Mouse (Mus musculus) limb, embryonic 11.5 days (tissue): ENCODE data around the gene Apba2. TPM values are rescaled to one million over a fixed set of nuclear protein-coding genes. Genes with fewer than 3 reads are reported as not detected.

Experiments
- ATAC-seq: fragments of 200-750 bp; cut with Nextera tagmentation; 2 replicates; pipeline ENCODE4 v1.8.0; 2017; ENCODE audit warnings: low read depth; ENCODE audit not compliant: insufficient number of reproducible peaks, low FRiP score, low TSS enrichment
- DNase-seq: peaks from one replicate; pipeline ENCODE4 v3.0.0-alpha.2; 2015; ENCODE audit warnings: low spot score
- H3K27ac ChIP-seq: fragments of 300-500 bp; sonication (generic); replicated peaks from 2 replicates; pipeline ENCODE4 v1.5.1; 2014; ENCODE audit warnings: low read depth, mild to moderate bottlenecking, low read length
- H3K27me3 ChIP-seq: fragments of 300-500 bp; sonication (generic); 2 replicates; pipeline ENCODE4 v1.6.1; 2014; ENCODE audit warnings: mild to moderate bottlenecking, low read length, mixed read lengths; ENCODE audit not compliant: control insufficient read depth, insufficient read depth
- H3K36me3 ChIP-seq: fragments of 300-500 bp; sonication (generic); 2 replicates; pipeline ENCODE4 v1.6.1; 2014; ENCODE audit warnings: mild to moderate bottlenecking, low read length, moderate library complexity, mixed read lengths; ENCODE audit not compliant: control insufficient read depth, insufficient read depth
- H3K4me1 ChIP-seq: fragments of 300-500 bp; sonication (generic); 2 replicates; pipeline ENCODE4 v1.6.1; 2014; ENCODE audit warnings: low read length, mixed read lengths; ENCODE audit not compliant: control insufficient read depth, insufficient read depth
- H3K4me2 ChIP-seq: fragments of 300-500 bp; sonication (generic); 2 replicates; pipeline ENCODE4 v1.6.1; 2014; ENCODE audit warnings: low read depth, mild to moderate bottlenecking, moderate library complexity; ENCODE audit not compliant: severe bottlenecking
- H3K4me3 ChIP-seq: fragments of 300-500 bp; sonication (generic); 2 replicates; pipeline ENCODE4 v1.5.1; 2014; ENCODE audit warnings: low read depth, low read length
- H3K9ac ChIP-seq: fragments of 300-500 bp; sonication (generic); 2 replicates; pipeline ENCODE4 v1.6.1; 2014; ENCODE audit warnings: mild to moderate bottlenecking, low read length
- H3K9me3 ChIP-seq: fragments of 300-500 bp; sonication (generic); 2 replicates; pipeline ENCODE4 v1.6.1; 2016; ENCODE audit warnings: low read length; ENCODE audit not compliant: control insufficient read depth
- WGBS: fragments of 180-500 bp; shearing (Covaris S2); extraction: QIAGEN DNeasy Blood & Tissue Kit; methylation state at CpG from one replicate; pipeline ENCODE4 v1.1.7; 2014; 5-methylcytosine and 5-hydroxymethylcytosine counted together
- polyA plus RNA-seq: library from polyadenylated mRNA; unstranded; fragments of >200 nt; fragmentation: Nextera tagmentation; extraction: Ambion mirVana; gene quantifications from 2 replicates; pipeline ENCODE4 v1.2.1, GENCODE M21; 2014

The Apba2 gene
- polyA plus RNA-seq, 1 experiment from 2014 or later, result 6.3 TPM

DNA sequence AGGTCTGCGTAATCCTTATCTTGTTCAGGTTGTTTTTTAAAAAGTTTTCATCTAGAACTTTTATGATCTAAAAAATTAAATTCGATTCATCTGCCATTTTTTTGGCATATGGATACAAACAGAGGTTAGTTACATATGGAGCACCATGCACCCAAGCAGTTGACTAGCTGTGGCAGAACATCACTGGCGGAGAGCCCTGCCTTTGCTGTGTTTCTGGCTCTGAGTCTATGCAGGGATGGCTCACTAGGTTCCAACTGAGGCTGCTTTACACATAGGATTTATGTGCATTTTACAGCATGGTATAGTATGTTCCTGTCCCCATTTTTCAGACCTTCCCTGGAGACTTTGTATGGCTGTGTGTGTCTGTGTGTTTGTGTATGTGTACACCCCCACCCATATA, 221.8 kb downstream of the Apba2 start:
- no peak overlapping the region for H3K4me3 ChIP-seq
- 88% methylated on average over 3 of the region's 3 CpGs for WGBS
- no peak for ATAC-seq
- no peaks in the 10 kb centered on the region for H3K36me3 ChIP-seq
- no peak overlapping the region for H3K27ac ChIP-seq
- no peaks in the 10 kb centered on the region for H3K9me3 ChIP-seq
- H3K4me2 ChIP-seq, result no peak overlapping the region
- H3K27me3 ChIP-seq, result no peaks in the 10 kb centered on the region
- H3K9ac ChIP-seq, result no peak overlapping the region
- DNase-seq, result no peak
- H3K4me1 ChIP-seq, result no peaks in the 10 kb centered on the region

GRCm38 (mm10) chr7:64724409-64724808, 222.9 kb downstream of the Apba2 start:
- no peak overlapping the region for H3K4me3 ChIP-seq
- 93% methylated on average over 1 of the region's 1 CpGs for WGBS
- no peaks in the 10 kb centered on the region for H3K9me3 ChIP-seq
- no peaks in the 10 kb centered on the region for H3K36me3 ChIP-seq
- H3K9ac ChIP-seq, result no peak overlapping the region
- H3K4me2 ChIP-seq, result no peak overlapping the region
- DNase-seq, result no peak
- H3K4me1 ChIP-seq, result no peaks in the 10 kb centered on the region
- H3K27ac ChIP-seq, result no peak overlapping the region
- no peaks in the 10 kb centered on the region for H3K27me3 ChIP-seq
- no peak for ATAC-seq

DNA sequence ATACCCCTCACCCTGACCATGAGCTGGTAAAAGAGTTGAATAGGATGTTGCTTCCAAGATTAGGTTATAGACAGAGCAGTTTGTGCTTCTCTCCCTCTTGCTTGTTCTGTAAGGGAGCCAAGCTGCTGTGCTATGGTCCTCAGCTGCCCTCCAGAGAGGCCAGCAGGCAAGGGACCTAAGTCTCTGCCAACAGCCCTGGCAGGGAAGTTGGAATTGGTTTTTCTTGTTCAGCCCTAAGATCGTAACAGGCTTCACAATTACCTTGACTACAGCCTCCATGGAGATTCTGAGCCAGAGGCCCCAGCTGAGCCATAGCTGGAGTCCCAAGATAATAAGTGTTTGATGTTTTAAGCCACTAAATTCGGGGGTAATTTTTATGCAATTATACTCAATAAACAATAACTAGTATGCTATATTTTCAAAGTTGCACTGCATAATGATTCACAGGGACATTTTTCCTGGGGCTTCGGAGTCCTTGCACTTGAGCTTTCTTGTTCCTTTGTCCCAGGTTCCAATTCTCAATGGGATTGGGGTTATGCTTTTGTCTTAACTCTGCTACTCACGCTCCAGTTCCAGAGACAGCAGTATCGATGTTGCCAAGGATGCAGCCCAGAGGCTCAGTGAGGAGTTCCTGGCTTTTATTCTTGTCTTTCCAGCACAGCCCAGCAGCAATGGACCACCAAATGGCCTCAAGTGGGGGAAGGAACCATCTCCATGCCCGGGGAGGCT, 224.6 kb downstream of the Apba2 start:
- no peak for DNase-seq
- H3K4me2 ChIP-seq, result no peak overlapping the region
- no peak overlapping the region for H3K4me3 ChIP-seq
- H3K9me3 ChIP-seq, result no peaks in the 10 kb centered on the region
- WGBS, result 82% methylated on average over 6 of the region's 6 CpGs
- no peaks in the 10 kb centered on the region for H3K4me1 ChIP-seq
- no peak overlapping the region for H3K27ac ChIP-seq
- H3K36me3 ChIP-seq, result no peaks in the 10 kb centered on the region
- no peaks in the 10 kb centered on the region for H3K27me3 ChIP-seq
- H3K9ac ChIP-seq, result no peak overlapping the region
- ATAC-seq, result no peak

- Histone ChIP-seq H3K9me3 (no peaks in the 10 kb centered on the region), H3K27me3 (no peaks in the 10 kb centered on the region), H3K9ac (no peak overlapping the region), H3K4me1 (no peaks in the 10 kb centered on the region), H3K4me2 (no peak overlapping the region), H3K4me3 (no peak overlapping the region), H3K27ac (no peak overlapping the region), H3K36me3 (no peaks in the 10 kb centered on the region)
- WGBS, result 82% methylated on average over 5 of the region's 5 CpGs
- no peak for ATAC-seq
- no peak for DNase-seq
Measured at GRCm38 (mm10) chr7:64728181-64728591, 226.7 kb downstream of the Apba2 start.

DNA sequence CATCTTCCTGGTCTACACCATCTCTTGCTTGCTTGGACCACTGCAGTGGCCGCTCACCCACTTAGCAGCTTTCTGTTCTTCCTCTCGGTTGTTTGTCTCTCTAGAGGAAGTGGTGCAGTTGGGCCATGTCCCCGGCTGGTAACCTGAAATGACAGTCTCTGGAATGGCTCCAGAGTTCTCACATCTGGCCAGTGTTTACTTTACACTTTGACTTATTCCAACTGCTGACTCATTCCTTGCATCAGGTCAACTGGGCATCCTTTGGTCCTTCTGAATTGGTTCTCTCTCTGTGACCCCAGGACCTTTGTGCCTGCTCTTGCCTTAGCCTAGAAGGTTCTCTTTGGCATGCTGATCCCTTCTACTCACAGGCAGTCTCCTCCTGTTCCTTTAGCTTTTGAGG, 227.3 kb downstream of the Apba2 start:
- DNase-seq (no peak), ATAC-seq (no peak)
- H3K9me3 ChIP-seq, result no peaks in the 10 kb centered on the region
- no peaks in the 10 kb centered on the region for H3K4me1 ChIP-seq
- 83% methylated on average over 3 of the region's 3 CpGs for WGBS
- no peaks in the 10 kb centered on the region for H3K27me3 ChIP-seq
- no peak overlapping the region for H3K4me3 ChIP-seq
- H3K9ac ChIP-seq, result no peak overlapping the region
- no peaks in the 10 kb centered on the region for H3K36me3 ChIP-seq
- no peak overlapping the region for H3K27ac ChIP-seq
- H3K4me2 ChIP-seq, result no peak overlapping the region

DNA sequence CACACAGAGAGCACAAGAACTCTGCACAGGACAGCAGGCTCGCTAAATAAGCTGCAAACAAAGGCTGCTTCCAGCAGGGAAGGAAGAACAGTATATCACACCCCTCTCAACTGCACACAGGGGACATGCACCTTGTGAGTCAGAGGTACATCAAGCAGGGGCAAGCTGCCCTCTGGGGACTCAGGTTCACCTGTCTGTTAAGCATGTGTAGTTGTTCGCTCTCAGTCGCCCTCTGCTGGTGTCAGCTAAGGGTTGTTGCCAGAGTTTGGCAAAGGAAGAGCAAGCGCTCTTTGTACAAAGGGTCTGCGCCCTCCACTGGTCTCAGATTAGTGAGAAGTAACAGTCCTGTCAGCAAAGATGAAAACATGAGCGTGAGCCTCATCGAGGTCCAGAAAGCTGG, 228.3 kb downstream of the Apba2 start:
- 30% methylated on average over 7 of the region's 7 CpGs for WGBS
- H3K4me2 ChIP-seq, result no peak overlapping the region
- H3K36me3 ChIP-seq, result no peaks in the 10 kb centered on the region
- no peaks in the 10 kb centered on the region for H3K27me3 ChIP-seq
- no peak overlapping the region for H3K27ac ChIP-seq
- no peaks in the 10 kb centered on the region for H3K9me3 ChIP-seq
- no peak overlapping the region for H3K4me3 ChIP-seq
- peak; percentile 82 for DNase-seq
- no peaks in the 10 kb centered on the region for H3K4me1 ChIP-seq
- ATAC-seq, result 0 out of 2 replicates have a peak, but pooled peaks have one; percentile 18
- H3K9ac ChIP-seq, result no peak overlapping the region

DNA sequence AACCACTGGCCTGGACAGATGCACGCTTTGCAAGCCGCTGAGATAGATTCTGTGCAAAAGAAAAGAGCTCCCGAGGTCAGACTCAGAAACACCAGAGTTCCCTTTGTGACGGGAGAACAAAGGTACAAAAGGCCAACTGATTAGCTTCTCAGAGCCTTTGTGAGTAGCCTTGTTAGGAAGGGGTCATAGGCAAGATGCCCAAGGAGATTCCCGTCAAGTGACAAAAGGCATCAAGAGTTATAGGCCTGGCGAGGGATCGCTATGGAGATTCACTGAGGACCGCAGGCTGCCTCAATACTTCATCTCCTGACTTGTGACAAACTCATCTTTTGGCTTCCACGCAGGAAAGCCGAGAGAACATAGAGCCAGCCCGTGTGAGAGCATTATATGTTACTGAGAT, 237.6 kb downstream of the Apba2 start:
- no peak overlapping the region for H3K4me2 ChIP-seq
- ATAC-seq, result no peak
- H3K9ac ChIP-seq, result no peak overlapping the region
- no peak for DNase-seq
- H3K27me3 ChIP-seq, result no peaks in the 10 kb centered on the region
- H3K9me3 ChIP-seq, result no peaks in the 10 kb centered on the region
- no peak overlapping the region for H3K4me3 ChIP-seq
- H3K4me1 ChIP-seq, result no peaks in the 10 kb centered on the region
- H3K27ac ChIP-seq, result no peak overlapping the region
- WGBS, result 71% methylated on average over 11 of the region's 11 CpGs
- H3K36me3 ChIP-seq, result no peaks in the 10 kb centered on the region

DNA sequence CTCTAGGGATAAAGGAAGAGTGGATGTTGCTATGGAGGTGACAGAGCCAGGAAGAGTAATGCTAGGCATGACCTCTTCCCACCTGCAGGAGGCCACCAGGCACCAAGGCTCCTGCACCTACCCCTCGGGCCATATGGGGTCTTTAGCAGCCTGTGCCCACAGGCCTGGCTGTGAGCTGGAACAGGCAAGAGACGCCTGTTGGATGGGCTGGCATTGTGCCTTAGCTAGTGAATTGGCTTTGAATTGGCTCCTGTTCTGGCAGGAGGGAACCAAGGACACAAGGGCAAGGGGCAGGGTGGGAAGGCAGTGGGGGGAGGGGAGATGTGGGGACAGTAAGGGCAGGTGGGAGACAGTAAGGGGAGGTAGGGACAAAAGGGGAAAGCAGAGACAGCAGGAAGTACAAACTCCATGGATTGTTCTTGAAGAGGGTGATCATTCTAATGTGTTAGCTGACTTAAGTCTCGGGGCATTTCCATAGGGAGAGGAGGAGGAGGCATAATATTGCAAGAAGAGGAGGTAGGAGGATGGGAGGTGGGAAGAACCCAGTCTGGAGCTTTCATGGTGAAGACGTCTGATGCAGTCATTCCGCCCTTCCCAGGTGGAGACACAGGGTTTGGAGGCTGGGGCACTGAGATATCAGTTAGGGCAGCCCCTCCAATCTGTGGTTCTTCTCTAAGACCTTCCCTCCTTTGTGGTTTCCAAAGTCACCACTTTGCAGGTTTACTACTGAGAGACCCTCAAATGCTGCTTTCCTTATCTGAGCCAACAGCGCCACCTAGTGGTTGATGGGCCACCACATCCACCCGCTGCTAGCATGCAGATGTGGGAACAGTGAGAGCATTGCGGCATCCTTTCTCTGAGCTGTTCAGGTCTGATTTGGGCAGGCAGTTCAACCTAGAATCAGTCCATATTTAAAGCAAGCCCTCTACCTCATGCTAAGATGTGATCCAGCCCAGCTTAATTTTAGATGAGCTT, 240.1 kb downstream of the Apba2 start:
- Histone ChIP-seq H3K27me3 (no peaks in the 10 kb centered on the region), H3K36me3 (no peaks in the 10 kb centered on the region), H3K4me1 (no peaks in the 10 kb centered on the region), H3K4me3 (no peak overlapping the region), H3K9me3 (no peaks in the 10 kb centered on the region), H3K27ac (no peak overlapping the region), H3K4me2 (no peak overlapping the region), H3K9ac (no peak overlapping the region)
- DNase-seq, result peak; percentile 95
- no peak; the same call in 1 of the 2 replicates for ATAC-seq
- 38% methylated on average over 8 of the region's 8 CpGs for WGBS
